ENCODE assay signal across 12 mouse cellular contexts in the genomic region with DNA sequence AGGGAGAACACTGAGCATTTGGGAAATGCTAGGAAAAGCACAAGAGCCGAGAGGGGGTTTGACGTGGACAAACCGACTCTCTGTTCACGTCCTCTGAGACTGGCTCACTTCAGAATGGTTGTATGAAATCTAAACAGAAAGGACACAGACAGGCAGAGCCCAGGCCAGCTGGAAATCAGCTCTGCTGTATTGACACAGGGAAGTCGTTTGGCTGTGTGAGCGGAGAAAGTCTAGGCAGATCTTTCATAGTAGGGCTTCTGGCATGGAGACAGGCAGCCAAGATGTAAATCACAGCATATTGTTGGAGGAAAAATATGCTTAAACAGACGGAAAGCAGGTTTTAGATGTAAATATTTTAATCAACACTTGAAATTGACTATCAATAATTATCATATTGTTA. TPM values are rescaled to one million over a fixed set of nuclear protein-coding genes. Genes with fewer than 3 reads are reported as not detected.
DNase-seq lines count a peak whose midpoint lies in the region; ATAC-seq lines count a peak whose summit lies in the region.
"Had no signal": no experiment of that assay in that cellular context is flagged by ENCODE, and none has a peak within 500 bp of the region (broad histone marks: within the 10 kb centered on the region; RNA-seq: fewer than 3 reads in every experiment).

No protein-coding gene starts in this region.

- no peak overlapping the region for H3K4me3 ChIP-seq in heart, embryonic 11.5 days (ENCODE audit: low read depth, low read length)
- no peak overlapping the region for H3K4me3 ChIP-seq in limb, embryonic 13.5 days
- no peak overlapping the region for H3K4me3 ChIP-seq in limb, embryonic 10.5 days
- H3K4me3 ChIP-seq in stomach, embryonic 16.5 days (replicated peaks; ENCODE audit: low read length), result no peak overlapping the region
- H3K4me3 ChIP-seq: liver, embryonic 12.5 days had no signal

- no peaks in the 10 kb centered on the region for H3K36me3 ChIP-seq in heart, embryonic 11.5 days (ENCODE audit: control insufficient read depth, insufficient read depth, low read length)
- H3K36me3 ChIP-seq in limb, embryonic 13.5 days, result no peaks in the 10 kb centered on the region
- no peaks in the 10 kb centered on the region for H3K36me3 ChIP-seq in limb, embryonic 10.5 days
- no peaks in the 10 kb centered on the region for H3K36me3 ChIP-seq in stomach, embryonic 16.5 days (ENCODE audit: control insufficient read depth, insufficient read depth, low read length)
- H3K36me3 ChIP-seq: liver, embryonic 12.5 days had no signal

- no peaks in the 10 kb centered on the region for H3K9me3 ChIP-seq in heart, embryonic 11.5 days (replicated peaks; ENCODE audit: control insufficient read depth, low read length)
- H3K9me3 ChIP-seq in limb, embryonic 13.5 days, result no peaks in the 10 kb centered on the region
- H3K9me3 ChIP-seq in limb, embryonic 10.5 days (replicated peaks), result no peaks in the 10 kb centered on the region
- no peaks in the 10 kb centered on the region for H3K9me3 ChIP-seq in stomach, embryonic 16.5 days (replicated peaks; ENCODE audit: control insufficient read depth, low read length)
- H3K9me3 ChIP-seq: liver, embryonic 12.5 days had no signal

- peaks cover 10% of the 10 kb centered on the region for H3K4me1 ChIP-seq in heart, embryonic 11.5 days (ENCODE audit: control insufficient read depth, insufficient read depth, low read length)
- H3K4me1 ChIP-seq in limb, embryonic 13.5 days, result peaks cover 17% of the 10 kb centered on the region
- peaks cover 18% of the 10 kb centered on the region for H3K4me1 ChIP-seq in limb, embryonic 10.5 days
- H3K4me1 ChIP-seq in stomach, embryonic 16.5 days (ENCODE audit: control insufficient read depth, insufficient read depth, low read length), result peaks cover 8% of the 10 kb centered on the region
- H3K4me1 ChIP-seq: liver, embryonic 12.5 days had no signal

- H3K9ac ChIP-seq in heart, embryonic 11.5 days (ENCODE audit: low read depth, low read length), result 0 out of 2 replicates have a peak overlapping the region, but pooled peaks have one; percentile 0
- no peak overlapping the region for H3K9ac ChIP-seq in limb, embryonic 13.5 days
- peak overlapping the region; percentile 26; the same call in 1 of the 2 replicates for H3K9ac ChIP-seq in stomach, embryonic 16.5 days (ENCODE audit: low read length)
- H3K9ac ChIP-seq: liver, embryonic 12.5 days had no signal

- peak overlapping the region; percentile 25 for H3K4me2 ChIP-seq in heart, embryonic 11.5 days
- 0 out of 2 replicates have a peak overlapping the region, but pooled peaks have one; percentile 19 for H3K4me2 ChIP-seq in limb, embryonic 13.5 days (replicated peaks)
- peak overlapping the region; percentile 31; the same call in 1 of the 2 replicates for H3K4me2 ChIP-seq in stomach, embryonic 16.5 days (ENCODE audit: low read depth, low read length)
- H3K4me2 ChIP-seq: liver, embryonic 12.5 days had no signal

- H3K27ac ChIP-seq in heart, embryonic 11.5 days (ENCODE audit: low read depth, low read length), result 0 out of 2 replicates have a peak overlapping the region, but pooled peaks have one; percentile 2
- no peak overlapping the region for H3K27ac ChIP-seq in limb, embryonic 13.5 days
- no peak overlapping the region for H3K27ac ChIP-seq in limb, embryonic 10.5 days
- peak overlapping the region; percentile 49 for H3K27ac ChIP-seq in stomach, embryonic 16.5 days (ENCODE audit: low read length)
- H3K27ac ChIP-seq: liver, embryonic 12.5 days had no signal

- no peaks in the 10 kb centered on the region for H3K27me3 ChIP-seq in heart, embryonic 11.5 days (ENCODE audit: control insufficient read depth, insufficient read depth, low read length)
- peaks cover 5% of the 10 kb centered on the region; the same call in 1 of the 2 replicates for H3K27me3 ChIP-seq in limb, embryonic 13.5 days
- H3K27me3 ChIP-seq in limb, embryonic 10.5 days (ENCODE audit: low read depth, poor library complexity, severe bottlenecking), result no peaks in the 10 kb centered on the region
- H3K27me3 ChIP-seq in stomach, embryonic 16.5 days (ENCODE audit: control insufficient read depth, insufficient read depth, low read length), result no peaks in the 10 kb centered on the region

- DNase-seq in heart, adult 18-20 months, result no peak
- no peak for DNase-seq in limb, embryonic 10.5 days (ENCODE audit: low spot score)
- peak; percentile 28 for DNase-seq in mesoderm, embryonic 11.5 days (ENCODE audit: low read depth, low spot score)
- no peak for DNase-seq in cerebellum, adult 11-12 months
- no peak for DNase-seq in cerebellum, adult 8-10 months
- DNase-seq: layer of hippocampus, postnatal 36 days had no signal

- ATAC-seq in heart, embryonic 11.5 days (replicated peaks; ENCODE audit: insufficient number of reproducible peaks, low FRiP score, low TSS enrichment), result no peak
- ATAC-seq in limb, embryonic 13.5 days (ENCODE audit: low FRiP score, low read depth), result no peak
- ATAC-seq in stomach, embryonic 16.5 days (ENCODE audit: insufficient read depth, low FRiP score), result peak; percentile 51; the same call in 1 of the 2 replicates
- ATAC-seq: liver, embryonic 12.5 days had no signal

- WGBS in heart, embryonic 11.5 days (ENCODE audit: insufficient replicate concordance), result 33% methylated on average over 7 of the region's 7 CpGs
- WGBS in limb, embryonic 13.5 days, result 37% methylated on average over 7 of the region's 7 CpGs
- 62% methylated on average over 7 of the region's 7 CpGs for WGBS in limb, embryonic 10.5 days
- 19% methylated on average over 7 of the region's 7 CpGs for WGBS in stomach, embryonic 16.5 days

RNA-seq across cellular contexts. Expression of a gene that starts 5.4 kb away (rescaled TPM):
- 3.1 and 4.0 TPM in 2 replicates for polyA plus RNA-seq in heart, embryonic 11.5 days (2014; fragmentation: Nextera tagmentation; extraction: Ambion mirVana)
- total RNA-seq in heart, adult 18-20 months (2021), result 1 to 10 TPM; 1.1 to 2.8 TPM
- 15.9 and 16.0 TPM in 2 replicates for polyA plus RNA-seq in limb, embryonic 13.5 days (2015; fragmentation: Nextera tagmentation; extraction: Ambion mirVana)
- polyA plus RNA-seq in limb, embryonic 10.5 days (2016; fragmentation: Nextera tagmentation; extraction: Ambion mirVana), result 1.3 and 2.1 TPM in 2 replicates
- 47.2 and 54.0 TPM in 2 replicates for polyA plus RNA-seq in stomach, embryonic 16.5 days (2015; fragmentation: Nextera tagmentation; extraction: Ambion mirVana)
- polyA plus RNA-seq: testis, adult 2 months had no signal

RNA-seq across cellular contexts. Expression of a gene that starts 29.4 kb away (rescaled TPM):
- polyA plus RNA-seq in heart, embryonic 11.5 days (2014; fragmentation: Nextera tagmentation; extraction: Ambion mirVana), result 0.17 TPM in 1 of 2 replicates, not detected in the other
- not detected for total RNA-seq in heart, adult 18-20 months (2021)
- polyA plus RNA-seq in limb, embryonic 13.5 days (2015; fragmentation: Nextera tagmentation; extraction: Ambion mirVana), result 0.33 TPM in 1 of 2 replicates, not detected in the other
- polyA plus RNA-seq in limb, embryonic 10.5 days (2016; fragmentation: Nextera tagmentation; extraction: Ambion mirVana), result 0.11 TPM in 1 of 2 replicates, not detected in the other
- polyA plus RNA-seq in stomach, embryonic 16.5 days (2015; fragmentation: Nextera tagmentation; extraction: Ambion mirVana), result 1.4 and 1.6 TPM in 2 replicates
- total RNA-seq: layer of hippocampus, postnatal 36 days had no signal
- polyA plus RNA-seq: embryonic facial prominence, embryonic 11.5 days; testis, adult 2 months had no signal

Comparison
In these comparisons a context has a peak if more than half of its experiments do, and no peak if none do; other contexts are left out.
1. H3K27ac ChIP-seq: peak in heart, embryonic 11.5 days (single experiment) and stomach, embryonic 16.5 days (single experiment); none in limb, embryonic 13.5 days (single experiment) and limb, embryonic 10.5 days (single experiment).
2. Peak in every context shown above with its lines, with median percentiles within 50 percentile points of each other: H3K4me2 ChIP-seq.